Mouse (Mus musculus) gastrocnemius, adult 2 months (tissue): ENCODE data around the gene Jmjd1c. TPM values are rescaled to one million over a fixed set of nuclear protein-coding genes. Genes with fewer than 3 reads are reported as not detected.
A peak's percentile ranks its signal among the peaks of the same experiment; 100 is the strongest.

Experiments
- DNase-seq: peaks from one replicate; pipeline ENCODE4 v3.0.0; 2022
- H3K27ac ChIP-seq: fragments of 200-600 bp; 2 replicates; pipeline ENCODE4 v1.8.1; 2022; ENCODE audit warnings: mild to moderate bottlenecking
- H3K4me3 ChIP-seq: fragments of 200-600 bp; 2 replicates; pipeline ENCODE4 v1.8.1; 2022; ENCODE audit warnings: mild to moderate bottlenecking, moderate library complexity
- CTCF ChIP-seq: fragments of 200-600 bp; IDR thresholded peaks from 2 replicates; pipeline ENCODE4 v1.8.1; 2022; ENCODE audit warnings: antibody characterized with exemption, mild to moderate bottlenecking, moderate library complexity
- intact Hi-C: fragments of 180-260 bp; cut with DNase I; formaldehyde crosslinking; loops from one replicate; pipeline ENCODE4 v1.15.1; 2025
- long read RNA-seq, 2 experiments: library from polyadenylated mRNA; stranded (forward); transcript quantifications; one replicate each; pipeline ENCODE4 v2.0.0; 2021
- total RNA-seq, 2 experiments: library from RNA; stranded (reverse); gene quantifications; 2 replicates each; pipeline ENCODE4 v1.2.3; 2021

The Jmjd1c gene
- total RNA-seq: 10 to 100 TPM; 23.7 to 26.6 TPM
- long read RNA-seq, experiment 1, partial matches to known transcripts: 4 of 5 reads
- long read RNA-seq, experiment 1, other reads (novel, unspliced or antisense): 1 of 5 reads
- long read RNA-seq, experiment 2, partial matches to known transcripts: 7 of 12 reads
- long read RNA-seq, experiment 2, other reads (novel, unspliced or antisense): 5 of 12 reads

DNA sequence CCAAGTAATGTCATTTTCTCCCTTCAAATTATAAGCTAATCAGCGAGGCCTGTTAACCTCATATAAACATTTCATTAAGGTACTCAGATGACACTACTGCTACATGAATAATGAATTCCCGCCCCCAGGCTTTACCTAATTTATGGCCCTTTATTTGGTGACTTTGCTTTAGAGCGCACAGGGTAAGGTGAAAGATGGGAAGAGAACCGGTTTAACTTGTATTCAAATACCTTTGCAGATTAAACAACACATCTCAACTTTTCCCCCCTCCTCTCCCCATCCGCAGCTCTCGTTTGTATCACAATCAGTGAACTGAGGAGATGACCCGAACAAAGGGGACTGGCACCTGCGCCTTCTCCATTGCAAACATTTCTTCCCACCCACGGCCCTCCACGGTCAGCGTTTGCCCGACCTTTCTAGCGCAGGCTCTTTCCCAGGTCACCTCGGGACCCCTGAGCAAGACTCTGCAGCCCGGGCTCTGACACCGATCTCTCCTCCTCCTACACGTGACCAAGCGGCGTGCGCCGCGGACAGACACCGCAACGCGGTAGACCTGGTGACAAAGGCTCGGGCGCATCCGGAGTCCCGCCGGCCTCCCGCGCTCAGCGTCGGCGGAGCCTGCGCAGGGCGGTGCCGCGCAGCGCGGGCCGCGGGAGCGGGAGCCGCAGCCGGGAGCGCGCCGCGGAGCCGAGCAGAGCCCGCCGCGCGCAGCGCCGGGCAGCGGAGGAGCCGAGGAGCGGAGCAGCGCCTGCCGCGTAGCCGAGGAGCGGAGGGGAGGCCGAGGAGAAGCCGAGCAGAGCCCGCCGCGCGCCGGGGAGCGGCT is at the start of gene Jmjd1c:
Gene Jmjd1c, plus strand, starts transcription at position 328 of the 823 bp plus-strand sequence.
- intact Hi-C loops: loop anchor here (2.0 to 5.0 kb wide), 3 partner anchors 31 to 94 kb away; no protein-coding TSS in a partner anchor
- H3K27ac ChIP-seq: peak within 1 kb of the TSS; percentile 100
- H3K4me3 ChIP-seq: peak within 1 kb of the TSS; percentile 99
- peak; percentile 88 for DNase-seq
- no peak for TF ChIP-seq CTCF

DNA sequence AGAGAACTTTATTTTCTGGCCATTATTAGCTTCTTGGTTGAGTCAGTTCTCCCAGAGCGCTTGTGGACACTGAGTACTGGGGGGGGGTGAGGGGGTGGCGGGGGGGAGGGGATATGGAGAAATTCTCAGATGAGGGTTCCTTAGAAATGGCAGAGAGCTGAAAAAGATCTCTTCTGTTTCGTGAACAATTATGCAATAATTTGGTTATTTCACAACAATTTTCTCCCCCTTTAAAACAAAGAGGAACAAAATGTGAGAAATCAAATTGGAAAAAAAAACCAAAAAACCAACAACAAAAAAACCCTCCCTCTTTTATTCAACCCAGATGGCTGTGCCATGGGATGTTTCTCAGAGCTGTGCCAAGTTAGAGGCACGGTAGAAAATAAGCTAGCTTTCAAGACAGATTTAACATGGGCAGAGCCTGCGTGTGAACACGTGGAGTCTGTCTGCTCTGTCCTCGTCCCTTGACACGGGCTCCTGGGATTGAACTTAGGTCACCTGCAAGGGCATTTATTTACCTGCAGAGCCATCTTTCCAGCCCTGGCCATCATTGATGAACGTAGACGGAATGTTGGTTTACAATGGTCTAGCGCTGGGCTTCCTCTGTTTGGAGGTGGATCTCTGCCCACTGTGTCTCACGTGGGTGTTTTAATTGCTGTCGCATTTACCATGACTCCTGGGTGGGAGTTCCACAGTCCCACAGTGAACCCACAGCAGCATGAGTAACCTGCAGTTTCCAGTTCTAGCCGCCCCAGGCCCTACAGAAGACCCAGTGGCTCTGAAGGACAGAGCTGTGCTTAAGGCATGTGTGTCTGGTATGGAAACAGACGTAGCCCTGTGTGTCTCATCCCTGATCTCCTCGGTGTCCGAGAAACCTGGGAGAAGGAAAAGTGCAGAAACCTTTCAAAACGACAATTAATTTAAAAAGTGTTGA is 47.9 kb upstream of the Jmjd1c start:
- DNase-seq: no peak
- H3K27ac ChIP-seq: peak overlapping the region; percentile 66
- intact Hi-C loops: no loop called here
- no peak overlapping the region for H3K4me3 ChIP-seq
- TF ChIP-seq CTCF: no peak

DNA sequence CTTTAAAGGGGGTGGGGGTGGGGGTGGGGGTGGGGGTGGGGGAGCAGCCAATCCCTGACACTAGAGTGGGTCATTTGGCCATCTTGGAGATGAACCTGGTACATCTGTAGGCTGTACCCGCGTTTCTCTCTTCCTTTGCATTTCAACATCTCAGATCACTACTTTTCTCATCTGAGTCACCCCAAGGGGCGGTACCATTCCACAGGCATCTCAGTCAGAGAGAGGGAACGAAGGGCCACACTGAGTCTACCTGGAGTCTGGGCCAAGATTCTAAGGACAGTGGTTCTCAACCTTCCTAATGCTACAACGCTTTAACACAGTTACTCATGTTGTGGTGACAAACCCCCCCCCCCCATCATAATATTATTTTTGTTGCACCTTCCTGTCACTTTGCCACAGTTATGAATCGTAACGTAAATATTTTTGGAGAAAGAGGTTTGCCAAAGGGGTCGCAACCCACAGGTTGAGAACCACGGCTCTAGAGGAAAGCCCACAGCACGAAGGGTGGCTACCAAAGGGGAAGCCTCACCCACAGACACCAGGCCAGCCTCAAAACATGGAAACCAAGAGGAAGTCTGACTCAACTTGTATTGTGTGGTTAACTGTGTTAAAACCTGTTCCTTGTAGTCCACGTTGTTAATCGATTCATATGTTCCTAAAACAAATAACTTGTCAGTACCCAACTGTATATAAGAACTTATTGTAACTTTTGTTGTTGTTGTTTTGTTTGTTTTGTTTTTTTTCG is 46.9 kb upstream of the Jmjd1c start:
- H3K27ac ChIP-seq: no peak overlapping the region
- intact Hi-C loops: no loop called here
- no peak overlapping the region for H3K4me3 ChIP-seq
- no peak for TF ChIP-seq CTCF
- no peak for DNase-seq

DNA sequence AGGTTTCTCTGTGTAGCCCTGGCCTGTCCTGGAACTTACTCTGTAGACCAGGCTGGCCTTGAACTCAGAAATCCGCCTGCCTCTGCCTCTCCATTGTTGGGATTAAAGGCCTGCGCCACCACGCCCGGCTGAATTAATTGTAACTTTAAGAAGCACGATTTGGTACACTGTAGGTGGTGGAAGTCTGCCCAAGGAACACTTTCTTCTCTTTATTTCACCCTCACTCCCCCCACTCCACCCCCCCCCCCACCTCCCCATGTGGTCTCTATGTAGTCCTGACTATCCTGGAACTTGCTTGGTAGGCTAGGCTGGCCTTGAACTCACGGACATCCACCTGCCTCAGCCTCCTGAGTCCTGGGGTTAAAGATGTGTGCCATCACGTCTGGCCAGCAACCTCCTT is 46.3 kb upstream of the Jmjd1c start:
- no peak overlapping the region for H3K27ac ChIP-seq
- H3K4me3 ChIP-seq: no peak overlapping the region
- no peak for DNase-seq
- intact Hi-C loops: loop anchor here (5.0 kb wide), 2 partner anchors 47 to 138 kb away; no protein-coding TSS in a partner anchor
- TF ChIP-seq CTCF: no peak

DNA sequence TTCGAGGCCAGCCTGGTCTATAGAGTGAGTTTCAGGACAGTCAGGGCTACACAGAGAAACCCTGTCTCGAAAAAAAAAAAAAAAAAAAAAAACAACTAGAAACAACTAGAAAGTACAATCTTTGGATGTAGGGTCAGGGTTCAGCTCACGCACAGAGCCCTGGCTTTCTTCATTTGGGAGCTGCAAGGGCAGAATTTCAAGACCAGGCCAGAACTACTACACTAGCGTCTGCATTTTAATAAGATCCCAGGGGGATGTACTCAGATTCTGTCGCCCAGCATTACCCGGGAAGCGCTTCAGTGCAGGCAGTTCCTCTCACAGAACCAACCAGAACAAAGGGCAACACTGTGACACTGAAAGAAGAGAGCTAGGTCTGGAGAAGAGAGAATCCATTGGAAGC is 45.2 kb upstream of the Jmjd1c start:
- no peak for DNase-seq
- H3K27ac ChIP-seq: peak overlapping the region; percentile 53; the same call in 1 of the 2 replicates

DNA sequence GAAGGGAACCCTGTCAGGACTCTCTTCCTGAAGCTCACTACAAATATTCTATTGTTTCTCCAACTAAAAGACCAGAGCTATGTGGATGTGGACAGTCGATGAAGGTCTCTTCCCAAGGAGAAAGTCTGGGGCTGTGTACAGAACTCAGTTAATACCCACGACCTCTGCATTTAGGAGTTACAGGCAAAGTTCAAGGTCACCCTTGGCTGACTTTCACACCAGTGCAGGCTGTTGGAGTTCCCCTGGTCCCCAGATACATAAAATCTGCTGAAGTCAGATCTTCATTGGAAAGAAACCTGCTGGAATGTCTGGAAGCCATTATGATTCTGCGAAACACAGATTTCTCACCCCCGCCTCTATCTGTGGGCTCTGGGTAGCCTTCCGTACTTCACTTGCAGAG is 44.5 kb upstream of the Jmjd1c start:
- TF ChIP-seq CTCF: no peak
- no peak for DNase-seq
- intact Hi-C loops: loop anchor here (5.0 kb wide), 2 partner anchors 49 to 136 kb away; no protein-coding TSS in a partner anchor
- peak overlapping the region; percentile 53 for H3K27ac ChIP-seq
- H3K4me3 ChIP-seq: no peak overlapping the region

More for the DNA sequence above, 45.2 kb upstream of the Jmjd1c start:
- intact Hi-C loops: loop anchor here (5.0 kb wide), 2 partner anchors 48 to 137 kb away; no protein-coding TSS in a partner anchor
- H3K4me3 ChIP-seq: no peak overlapping the region
- TF ChIP-seq CTCF: no peak

DNA sequence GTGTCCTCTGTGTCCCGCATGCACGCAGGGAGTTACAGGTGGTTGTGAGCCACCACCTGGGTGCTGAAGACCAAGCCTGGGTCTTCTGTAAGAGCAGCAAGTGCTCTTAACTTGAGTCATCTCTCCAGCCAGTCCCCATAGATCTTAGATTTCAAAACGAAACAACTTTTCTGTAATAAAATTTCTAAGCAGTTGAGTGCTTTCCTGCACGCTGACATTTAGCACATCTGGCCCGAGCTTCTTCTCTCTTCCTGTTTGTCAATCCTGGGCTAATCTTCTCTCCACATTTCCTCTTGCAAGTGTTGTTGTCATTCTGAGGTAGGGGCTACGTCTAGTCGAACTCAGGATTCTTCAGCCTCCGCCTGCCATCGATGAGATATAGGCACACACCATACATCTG is 43.5 kb upstream of the Jmjd1c start:
- H3K27ac ChIP-seq: peak overlapping the region; percentile 79
- intact Hi-C loops: loop anchor here (5.0 kb wide), 2 partner anchors 50 to 135 kb away; no protein-coding TSS in a partner anchor
- TF ChIP-seq CTCF: no peak
- DNase-seq: no peak
- H3K4me3 ChIP-seq: peak overlapping the region; percentile 4; the same call in 1 of the 2 replicates

DNA sequence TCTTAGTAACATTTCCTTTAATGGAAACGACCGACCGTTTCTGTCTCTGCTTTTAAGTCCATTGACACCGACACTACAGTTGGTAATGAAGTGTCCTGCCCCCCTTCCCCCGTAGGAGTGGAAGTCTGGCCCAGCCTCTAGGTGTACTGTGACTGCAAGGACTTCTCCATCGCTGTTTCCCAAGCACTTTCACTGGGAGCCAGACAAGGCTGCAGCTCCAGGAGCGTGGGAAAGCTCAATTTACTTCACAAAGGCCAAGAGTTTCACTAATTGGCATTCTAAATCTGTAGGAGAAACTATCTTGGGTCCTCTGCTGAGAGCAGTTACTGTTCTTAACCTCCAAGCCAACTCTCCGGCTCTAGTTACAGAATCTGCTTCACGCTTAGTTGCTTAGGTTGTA is 42.5 kb upstream of the Jmjd1c start:
- Histone ChIP-seq H3K4me3 (peak overlapping the region; percentile 47), H3K27ac (peak overlapping the region; percentile 79)
- no peak for TF ChIP-seq CTCF
- DNase-seq: peak; percentile 70
- intact Hi-C loops: loop anchor here (5.0 kb wide), 2 partner anchors 51 to 134 kb away; no protein-coding TSS in a partner anchor

DNA sequence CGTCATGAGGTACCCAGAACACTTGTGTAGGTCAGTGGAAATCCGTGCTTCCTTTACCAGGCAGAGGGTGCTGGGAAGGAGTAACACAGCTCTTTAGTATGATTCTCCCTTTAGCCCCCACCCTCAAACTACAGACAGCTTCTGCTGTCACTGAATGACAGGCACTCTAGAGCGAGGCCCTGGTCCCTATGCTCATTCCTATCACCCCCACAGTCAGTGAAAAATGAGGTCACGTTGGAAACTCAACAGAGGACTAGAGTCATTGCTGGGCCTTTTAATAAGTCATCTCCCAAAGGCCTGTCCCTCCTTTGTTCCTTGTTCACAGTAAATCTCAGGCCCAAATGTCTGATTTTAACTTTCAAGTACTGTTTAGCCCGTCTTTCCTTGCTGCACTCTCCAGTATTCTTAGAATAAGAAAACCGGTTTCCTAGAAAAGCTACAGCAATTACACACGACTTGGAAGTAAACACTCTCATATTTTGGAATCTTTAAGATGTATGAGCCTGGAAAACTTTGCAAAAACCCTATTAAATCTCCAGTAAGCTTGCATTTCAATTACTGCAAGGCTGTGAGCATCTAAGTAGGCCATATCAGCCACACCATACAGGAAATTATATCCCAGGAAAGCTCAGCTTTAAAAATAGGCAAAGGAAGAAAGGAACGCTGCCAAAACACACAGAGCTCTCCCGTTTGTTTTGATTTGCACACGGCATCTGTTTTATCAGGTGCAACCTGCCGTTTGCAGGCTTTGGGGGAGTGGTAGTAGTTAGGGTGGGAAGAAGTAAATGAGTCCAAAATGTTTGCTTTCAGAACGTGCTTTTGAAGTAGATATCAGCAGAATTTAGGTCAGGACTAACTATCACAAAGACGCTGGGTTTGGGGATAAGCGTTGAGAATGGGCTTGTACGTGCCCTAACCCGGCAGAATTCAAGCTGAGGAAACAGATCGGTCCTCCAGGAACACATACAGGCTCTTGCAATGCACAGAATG is 39.8 kb upstream of the Jmjd1c start:
- no peak for DNase-seq
- H3K4me3 ChIP-seq: peak overlapping the region; percentile 45
- no peak for TF ChIP-seq CTCF
- intact Hi-C loops: loop anchor here (5.0 kb wide), 1 partner anchor 41 kb away; the partner anchor contains the start of genes Jmjd1c and Reep3
- H3K27ac ChIP-seq: peak overlapping the region; percentile 83

DNA sequence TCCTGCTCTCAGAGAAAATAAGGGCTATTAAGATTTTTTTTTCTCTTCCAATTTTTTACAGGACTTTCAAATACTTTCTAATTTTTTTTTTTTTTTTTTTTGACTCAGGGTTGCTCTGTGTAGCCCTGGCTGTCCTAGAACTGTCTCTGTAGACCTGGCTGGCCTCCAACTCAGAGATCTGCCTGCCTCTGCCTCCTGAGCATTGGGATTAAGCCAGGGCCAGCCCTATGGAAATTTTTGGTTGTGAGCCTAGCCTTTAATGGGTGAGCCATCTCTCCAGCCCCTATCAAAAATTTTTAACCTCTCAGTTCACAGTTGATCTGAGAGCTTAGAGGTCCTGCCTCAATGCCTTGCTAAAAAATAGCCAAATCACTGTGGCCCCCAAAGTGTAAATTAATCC is 38.7 kb upstream of the Jmjd1c start:
- DNase-seq: no peak
- TF ChIP-seq CTCF: no peak
- intact Hi-C loops: loop anchor here (5.0 kb wide), 1 partner anchor 40 kb away; the partner anchor contains the start of genes Jmjd1c and Reep3
- Histone ChIP-seq H3K27ac (peak overlapping the region; percentile 83), H3K4me3 (no peak overlapping the region)
